Mouse (Mus musculus) E14TG2a.4 (cell line): ENCODE results near the gene Ercc2.

Experiments
- H3K27me3 ChIP-seq: 2 replicates; pipeline ENCODE4 v1.6.1; 2014; ENCODE audit warnings: low read length, control low read depth; ENCODE audit not compliant: insufficient read depth
- H3K36me3 ChIP-seq: 2 replicates; pipeline ENCODE4 v1.6.1; 2014; ENCODE audit warnings: low read length, control low read depth; ENCODE audit not compliant: insufficient read depth
- H3K4me1 ChIP-seq: replicated peaks from 2 replicates; pipeline ENCODE4 v1.6.1; 2014; ENCODE audit warnings: low read depth, low read length, control low read depth
- H3K4me3 ChIP-seq: replicated peaks from 2 replicates; pipeline ENCODE4 v1.5.1; 2014; ENCODE audit warnings: mild to moderate bottlenecking, low read length
- H3K9me3 ChIP-seq: 2 replicates; pipeline ENCODE4 v1.6.1; 2014; ENCODE audit warnings: low read length, control low read depth
- CTCF ChIP-seq: conservative IDR thresholded peaks from 2 replicates; pipeline ENCODE4 v1.5.1; 2014; ENCODE audit warnings: low read length
- NANOG ChIP-seq: IDR thresholded peaks from 2 replicates; pipeline ENCODE4 v1.6.1; 2014; ENCODE audit warnings: borderline replicate concordance, low read length, mixed read lengths
- POU5F1 ChIP-seq: IDR thresholded peaks from 2 replicates; pipeline ENCODE4 v1.6.1; 2014; ENCODE audit warnings: low read length, borderline replicate concordance

Gene Ercc2

DNA sequence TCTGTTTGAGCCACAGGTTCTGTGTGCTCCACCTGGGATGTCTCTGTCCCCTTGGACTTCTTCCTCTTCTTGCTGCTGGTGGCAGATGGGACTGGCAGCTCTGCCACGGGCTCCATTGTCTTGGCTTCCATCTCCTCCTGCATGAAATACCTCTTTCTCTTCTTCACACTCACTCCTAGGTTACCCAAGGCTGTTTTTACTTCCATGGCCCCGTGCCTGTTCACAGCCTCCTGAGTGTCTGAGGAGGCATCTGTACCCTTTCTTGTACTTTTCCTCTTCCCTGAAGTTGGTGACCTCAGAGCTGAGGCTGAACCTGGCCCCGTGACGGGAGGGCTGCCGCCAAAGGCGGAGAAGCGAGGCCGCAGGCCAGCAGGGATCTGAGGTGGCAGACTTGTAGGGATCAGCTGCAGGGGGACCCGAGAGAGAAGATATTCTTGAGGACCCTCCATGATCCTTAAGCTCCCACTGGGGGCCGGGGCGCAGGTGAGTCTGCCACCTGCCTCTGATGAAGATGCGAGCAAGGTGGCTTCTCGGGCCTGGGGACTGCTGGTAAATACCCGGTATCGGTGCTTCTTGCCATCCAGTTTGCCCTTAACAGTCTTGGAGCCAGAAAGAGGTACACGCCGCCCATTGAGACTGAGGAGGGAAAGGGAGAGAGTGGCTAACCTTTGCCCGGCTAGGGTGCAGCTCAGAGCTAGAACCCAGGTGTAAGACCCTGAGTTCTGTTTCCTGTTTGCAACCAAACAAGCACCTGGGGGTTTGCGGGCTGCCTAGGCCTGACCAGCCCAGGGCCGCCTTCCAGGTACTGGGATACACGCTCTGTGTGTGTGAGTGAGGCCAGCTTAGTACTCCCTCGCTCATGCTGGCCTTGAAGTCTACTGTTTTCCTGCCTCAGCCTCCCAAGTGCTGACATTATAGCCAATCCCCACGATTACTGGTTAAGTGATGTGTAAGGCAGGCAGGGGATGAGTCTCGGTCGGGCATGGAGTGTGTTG, 24.1 kb upstream of the Ercc2 start:
- H3K9me3 ChIP-seq, result no peaks in the 10 kb centered on the region
- peaks cover 69% of the 10 kb centered on the region for H3K4me1 ChIP-seq
- no peak for TF ChIP-seq NANOG
- no peak for TF ChIP-seq POU5F1
- no peak for TF ChIP-seq CTCF
- no peaks in the 10 kb centered on the region for H3K27me3 ChIP-seq
- peak overlapping the region; percentile 94 for H3K4me3 ChIP-seq
- H3K36me3 ChIP-seq, result peaks cover 54% of the 10 kb centered on the region

GRCm38 (mm10) chr7:19358634-19359033, 23.2 kb upstream of the Ercc2 start:
- peaks cover 78% of the 10 kb centered on the region for H3K4me1 ChIP-seq
- no peaks in the 10 kb centered on the region for H3K9me3 ChIP-seq
- H3K27me3 ChIP-seq, result no peaks in the 10 kb centered on the region
- TF ChIP-seq NANOG (no peak), CTCF (no peak), POU5F1 (no peak)
- peaks cover 49% of the 10 kb centered on the region for H3K36me3 ChIP-seq
- peak overlapping the region; percentile 94 for H3K4me3 ChIP-seq

DNA sequence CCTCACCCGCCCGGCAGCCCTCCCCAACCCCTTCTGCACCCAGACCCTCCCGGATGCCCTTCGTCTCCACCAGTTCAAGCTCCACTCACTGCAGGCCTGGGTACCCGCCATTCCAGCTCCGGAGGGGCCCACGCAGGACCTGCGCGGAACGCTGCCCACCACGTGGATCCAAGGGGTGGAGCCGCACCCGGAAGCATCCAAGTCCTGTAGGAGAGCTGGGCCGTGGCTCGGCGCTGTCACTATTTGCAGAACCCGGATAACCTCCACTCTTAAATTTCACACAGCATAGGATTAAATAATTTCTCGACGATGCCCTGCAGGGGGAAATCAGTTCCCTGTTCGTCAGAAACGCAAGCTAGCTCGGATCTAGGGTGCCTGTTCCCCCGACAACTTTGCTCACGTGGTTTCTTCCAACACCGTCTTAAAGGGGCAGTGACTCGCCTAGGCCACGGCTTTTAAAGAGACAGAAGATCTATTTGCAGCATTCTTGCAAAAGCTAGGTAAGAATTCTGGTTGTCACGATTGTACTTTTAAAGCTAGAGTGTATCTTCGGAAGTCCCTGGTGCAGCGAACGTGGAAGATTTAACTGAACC, 22.4 kb upstream of the Ercc2 start, which contains the start of the genes Cd3eap and Ppp1r13l:
Cd3eap (minus strand) TSS at position 185 of the 593 bp plus-strand sequence.
Ppp1r13l (plus strand) TSS at position 451 of the 593 bp plus-strand sequence.
- peak within 1 kb of the TSS; percentile 94 for H3K4me3 ChIP-seq
- H3K36me3 ChIP-seq, result peaks cover 47% of the 10 kb centered on the region
- H3K9me3 ChIP-seq, result no peaks in the 10 kb centered on the region
- no peaks in the 10 kb centered on the region for H3K27me3 ChIP-seq
- peaks cover 80% of the 10 kb centered on the region for H3K4me1 ChIP-seq
- TF ChIP-seq POU5F1 (no peak), CTCF (no peak), NANOG (no peak)

GRCm38 (mm10) chr7:19359892-19360641, 21.7 kb upstream of the Ercc2 start:
- peaks cover 43% of the 10 kb centered on the region for H3K36me3 ChIP-seq
- H3K4me1 ChIP-seq, result peaks cover 77% of the 10 kb centered on the region
- no peaks in the 10 kb centered on the region for H3K9me3 ChIP-seq
- H3K27me3 ChIP-seq, result no peaks in the 10 kb centered on the region
- peak overlapping the region; percentile 94 for H3K4me3 ChIP-seq
- TF ChIP-seq POU5F1, result no peak
- TF ChIP-seq NANOG, result no peak
- TF ChIP-seq CTCF, result no peak

DNA sequence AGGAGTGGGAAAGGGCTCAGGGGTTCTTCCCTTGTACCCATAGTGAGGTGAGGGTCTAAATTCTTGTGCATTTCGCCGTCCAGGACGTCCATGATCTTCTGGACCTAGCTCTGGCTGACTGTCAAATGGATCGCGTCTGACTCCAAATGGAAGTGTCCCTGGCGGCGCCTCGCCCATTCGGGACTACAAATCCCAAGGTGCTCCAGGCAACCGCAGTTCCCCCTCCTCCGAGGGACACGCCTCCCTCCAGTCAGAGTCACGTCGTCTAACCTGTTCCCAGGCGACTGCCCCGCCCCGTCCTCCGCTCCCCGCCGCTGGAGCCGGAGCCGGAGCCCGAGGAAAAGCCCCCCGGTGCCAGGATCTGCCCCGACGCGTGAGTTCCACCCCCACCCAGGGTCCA, 20.9 kb upstream of the Ercc2 start:
- TF ChIP-seq POU5F1, result no peak
- no peak for TF ChIP-seq CTCF
- TF ChIP-seq NANOG, result no peak

DNA sequence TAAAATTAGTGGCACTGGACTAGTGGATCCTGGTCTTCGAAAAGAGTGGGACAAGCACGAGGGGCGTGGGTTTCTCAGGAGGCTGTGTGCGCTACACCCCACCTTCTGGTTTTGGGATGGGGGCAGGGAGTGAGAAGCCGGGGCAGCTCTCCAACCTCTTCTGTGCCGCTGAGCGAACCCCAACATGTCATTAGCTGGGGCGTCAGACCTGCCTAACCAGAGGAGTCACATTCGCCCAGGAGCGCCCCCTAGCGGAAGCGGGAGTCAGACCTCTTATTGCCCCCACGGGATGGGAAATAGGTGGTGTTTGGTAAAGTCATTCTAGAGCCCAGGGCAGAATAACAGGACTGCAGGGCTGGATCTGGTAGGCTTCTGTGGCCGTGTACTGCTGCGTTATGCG, 20.1 kb upstream of the Ercc2 start:
- Histone ChIP-seq H3K9me3 (no peaks in the 10 kb centered on the region), H3K36me3 (peaks cover 29% of the 10 kb centered on the region)

More for the DNA sequence above, 20.9 kb upstream of the Ercc2 start:
- H3K27me3 ChIP-seq, result no peaks in the 10 kb centered on the region
- peaks cover 75% of the 10 kb centered on the region for H3K4me1 ChIP-seq
- peak overlapping the region; percentile 94 for H3K4me3 ChIP-seq
- H3K36me3 ChIP-seq, result peaks cover 36% of the 10 kb centered on the region
- no peaks in the 10 kb centered on the region for H3K9me3 ChIP-seq

DNA sequence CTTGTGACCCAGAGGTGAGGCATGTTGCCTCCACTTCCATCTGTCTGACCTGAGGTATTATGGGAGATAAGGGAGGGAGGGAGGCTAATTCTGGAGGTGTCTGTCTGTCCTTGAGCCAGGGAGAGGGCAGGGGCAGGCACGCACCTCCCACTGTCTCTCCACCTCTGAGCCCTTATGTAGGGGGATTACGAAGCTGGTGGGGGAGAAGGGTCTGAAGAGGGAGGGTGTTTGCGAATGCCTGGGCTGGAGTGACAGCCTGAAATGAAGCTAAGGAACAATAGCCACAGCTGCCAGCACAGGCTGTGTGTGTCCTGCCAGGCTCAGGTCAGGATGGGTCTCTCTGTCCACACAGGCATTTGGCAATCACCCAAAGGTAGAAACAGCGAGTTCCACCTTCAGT, 19.5 kb upstream of the Ercc2 start:
- TF ChIP-seq POU5F1 (no peak), NANOG (no peak), CTCF (no peak)
- H3K27me3 ChIP-seq, result no peaks in the 10 kb centered on the region
- peak overlapping the region; percentile 94 for H3K4me3 ChIP-seq
- H3K36me3 ChIP-seq, result peaks cover 23% of the 10 kb centered on the region
- H3K4me1 ChIP-seq, result peaks cover 62% of the 10 kb centered on the region
- no peaks in the 10 kb centered on the region for H3K9me3 ChIP-seq

More for the DNA sequence above, 20.1 kb upstream of the Ercc2 start:
- Histone ChIP-seq H3K27me3 (no peaks in the 10 kb centered on the region), H3K4me3 (peak overlapping the region; percentile 94), H3K4me1 (peaks cover 68% of the 10 kb centered on the region)
- TF ChIP-seq NANOG, result no peak
- TF ChIP-seq CTCF, result peak; percentile 91

DNA sequence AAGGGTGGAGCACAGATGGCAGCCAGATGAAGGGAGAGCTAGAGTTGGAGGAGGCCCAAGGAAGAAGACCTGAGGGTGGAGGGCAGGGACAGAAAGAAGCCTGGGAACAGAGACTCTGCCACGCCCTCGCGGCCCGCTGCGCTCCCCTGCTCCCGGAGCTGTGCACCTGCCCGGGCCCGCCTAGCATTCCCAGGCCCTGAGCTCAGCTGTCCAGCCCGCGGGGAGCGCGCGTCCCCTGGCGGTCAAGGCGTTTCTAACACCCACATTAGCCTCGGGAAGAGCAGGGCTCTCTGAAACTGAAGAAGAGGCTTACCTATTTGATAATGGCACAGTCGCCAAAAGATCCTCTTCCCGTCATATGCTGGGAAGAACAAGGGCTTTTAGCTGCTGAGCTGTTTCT, 17.9 kb upstream of the Ercc2 start:
- H3K4me3 ChIP-seq, result peak overlapping the region; percentile 35
- no peaks in the 10 kb centered on the region for H3K9me3 ChIP-seq
- H3K27me3 ChIP-seq, result peaks cover 3% of the 10 kb centered on the region
- TF ChIP-seq POU5F1, result no peak
- peak; percentile 58 for TF ChIP-seq CTCF
- peaks cover 16% of the 10 kb centered on the region for H3K36me3 ChIP-seq
- peaks cover 52% of the 10 kb centered on the region for H3K4me1 ChIP-seq
